Mouse (Mus musculus) thymus, postnatal 36 days (tissue): ENCODE measurements around the gene Dusp7.
A peak's percentile ranks its signal among the peaks of the same experiment; 100 is the strongest.

Source experiments
- DNase-seq, 2 experiments: peaks; one replicate each; pipeline ENCODE4 v3.0.0; 2022; ENCODE audit warnings: mixed read lengths in 2 of 2

The Dusp7 gene

GRCm38 (mm10) chr9:106392828-106393527 lies 24.5 kb downstream of the Dusp7 start:
- DNase-seq: no peak

DNA sequence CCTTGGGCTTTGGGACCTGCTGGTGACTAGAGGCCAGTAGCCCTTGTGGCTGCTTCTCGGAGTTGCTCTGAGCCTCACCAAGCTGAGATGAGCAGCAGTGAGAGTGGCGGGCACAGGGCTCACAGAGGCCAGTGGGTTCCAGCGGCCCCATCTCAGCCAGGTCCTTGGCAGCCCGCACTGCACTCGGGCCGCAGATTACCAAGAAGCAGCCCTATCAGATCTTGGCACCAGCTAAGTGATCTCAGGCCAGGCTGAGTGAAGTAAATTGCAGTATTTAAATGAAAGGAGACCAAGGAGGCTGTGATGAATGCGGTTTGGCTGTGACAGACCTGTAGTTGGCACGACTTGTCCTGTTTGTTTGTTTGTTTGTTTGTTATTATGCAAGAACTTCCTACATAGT lies 25.1 kb downstream of the Dusp7 start:
- DNase-seq: no peak

DNA sequence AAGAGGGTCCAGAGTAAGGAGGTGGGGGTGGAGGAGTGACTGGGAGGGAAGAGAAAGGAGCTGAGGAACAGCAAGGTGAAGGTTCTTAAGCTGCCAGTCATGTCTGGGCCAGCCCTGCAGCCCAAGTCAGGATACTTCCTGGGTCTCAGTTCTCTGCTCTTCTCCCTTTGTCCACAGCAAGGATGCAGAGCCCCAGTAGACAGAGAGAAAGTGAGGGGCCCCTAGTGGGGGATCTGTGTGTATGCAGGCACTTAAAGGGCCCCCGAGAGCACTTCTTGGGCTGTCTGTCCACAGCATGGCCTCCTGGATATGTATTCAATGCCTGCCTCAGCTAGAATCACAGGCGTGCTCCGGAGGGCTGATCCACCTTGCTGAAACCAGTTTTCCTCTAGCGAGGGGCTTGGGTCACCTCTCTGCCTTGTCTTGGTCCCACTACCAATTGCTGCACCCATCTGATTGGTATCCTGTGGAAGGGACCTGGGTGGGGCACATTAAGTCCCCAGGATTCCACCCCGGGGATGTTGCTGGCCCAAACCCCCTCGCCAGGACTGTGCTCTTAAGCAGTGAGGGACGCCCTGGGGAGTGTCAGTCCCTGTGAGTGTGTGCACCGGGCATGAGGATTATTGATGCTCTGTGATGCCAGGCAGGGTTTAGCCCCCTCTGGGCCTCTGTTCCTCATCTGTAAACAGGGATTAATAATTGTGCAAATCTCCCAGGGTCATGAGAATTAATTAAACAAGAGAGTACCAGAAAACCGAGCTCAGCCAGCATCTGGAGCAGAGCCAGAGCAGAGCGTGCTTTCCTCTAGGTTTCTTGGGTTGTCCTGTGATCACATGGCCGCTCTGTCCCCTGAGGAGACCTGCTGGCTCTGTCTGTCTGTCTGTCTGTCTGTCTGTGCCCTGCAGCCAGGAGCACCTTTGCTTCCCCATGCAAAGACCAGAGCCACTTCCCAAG lies 26.5 kb downstream of the Dusp7 start:
- DNase-seq: peak; percentile 35 to 45

- no peak for DNase-seq
Observed at GRCm38 (mm10) chr9:106397733-106398132, 29.3 kb downstream of the Dusp7 start.

DNA sequence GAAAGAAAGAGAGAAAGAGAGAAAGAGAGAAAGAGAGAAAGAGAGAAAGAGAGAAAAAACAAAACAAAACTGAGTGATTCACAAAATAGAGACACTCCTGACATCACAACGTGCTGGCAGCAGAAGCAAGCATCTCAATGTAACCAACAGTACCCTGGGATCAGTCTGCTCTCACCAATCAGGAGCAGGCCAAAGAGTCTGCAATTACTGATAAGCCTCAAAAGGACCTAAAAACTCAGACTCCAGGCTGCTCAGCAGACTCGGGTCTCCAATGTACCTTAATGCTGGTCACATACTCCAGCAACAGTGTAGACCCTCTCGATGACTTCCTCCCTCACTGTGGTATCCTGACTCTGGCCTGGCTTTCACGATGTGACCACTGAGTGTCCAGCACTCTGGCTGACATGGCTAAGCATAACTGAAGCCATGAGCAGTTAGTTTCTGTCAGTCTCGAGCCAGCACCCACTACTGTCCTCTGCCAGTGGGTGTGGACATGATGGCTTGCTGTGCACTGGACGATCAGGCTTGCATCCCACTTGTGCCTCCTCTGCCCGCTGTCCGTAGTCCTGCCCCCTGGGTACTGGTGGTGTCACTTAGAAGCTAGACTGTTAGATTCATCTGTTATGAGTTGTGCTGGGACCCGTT lies 30.4 kb downstream of the Dusp7 start:
- no peak for DNase-seq

- no peak for DNase-seq
Observed at GRCm38 (mm10) chr9:106399808-106400207, 31.4 kb downstream of the Dusp7 start.

- no peak for DNase-seq
Observed at GRCm38 (mm10) chr9:106402149-106402548, 33.7 kb downstream of the Dusp7 start.

DNA sequence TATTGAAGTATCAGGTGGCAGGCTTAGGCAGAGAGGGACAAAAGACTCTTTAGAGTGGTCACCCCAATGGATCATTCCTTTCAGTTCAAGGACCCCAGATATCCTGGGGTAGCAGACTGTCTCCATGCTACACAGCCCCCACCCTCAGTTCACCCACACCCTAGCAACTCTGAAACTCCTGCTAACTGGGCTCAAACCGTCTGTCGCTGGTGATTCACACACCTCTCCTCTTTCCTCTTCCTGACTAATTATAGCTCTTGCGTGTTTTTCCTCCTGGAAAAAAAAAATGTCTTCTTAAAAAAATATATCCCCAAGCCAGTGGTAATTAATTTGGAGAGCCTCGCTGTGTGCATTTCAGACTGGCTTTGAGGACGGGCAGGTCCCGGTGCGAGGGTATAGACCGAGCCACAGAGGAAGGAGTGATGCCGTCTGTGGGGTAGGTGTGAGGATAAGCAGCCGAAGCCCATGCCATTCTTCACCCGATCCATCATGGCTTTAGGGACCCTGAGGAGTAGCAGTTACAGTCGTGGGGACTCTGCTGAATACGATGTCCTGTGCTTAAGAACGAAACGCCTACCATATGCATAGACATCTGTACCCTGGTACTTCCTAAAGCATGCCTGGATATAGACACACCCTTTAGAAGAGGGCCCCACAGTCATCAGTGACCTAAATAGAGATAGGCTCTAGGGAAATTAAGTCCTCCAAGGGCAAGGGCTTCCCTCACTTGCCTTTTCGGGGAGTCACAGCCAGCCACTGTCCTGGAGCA lies 34.4 kb downstream of the Dusp7 start:
- no peak for DNase-seq

DNA sequence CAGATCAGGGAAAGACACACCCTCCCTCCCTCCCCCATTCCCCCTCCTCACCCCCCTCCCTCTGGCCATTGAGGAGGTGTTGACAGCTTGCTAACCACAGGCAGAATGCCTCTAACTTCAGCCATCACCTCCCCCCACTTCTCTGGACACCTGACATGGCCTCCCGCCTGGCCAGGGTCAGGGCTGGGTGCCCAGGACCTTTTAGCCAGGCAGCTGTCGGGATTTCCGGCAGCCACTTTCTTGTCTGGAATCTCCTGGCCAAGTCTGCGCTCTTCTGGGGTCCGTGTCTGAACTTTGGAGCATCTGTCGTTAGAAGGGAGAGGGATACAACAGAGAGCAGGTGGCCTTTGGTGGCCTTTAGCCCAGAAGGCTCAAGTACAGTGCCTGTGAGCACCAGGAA lies 36.8 kb downstream of the Dusp7 start:
- no peak for DNase-seq

- no peak for DNase-seq
Observed at GRCm38 (mm10) chr9:106406443-106407078, 38.1 kb downstream of the Dusp7 start.

DNA sequence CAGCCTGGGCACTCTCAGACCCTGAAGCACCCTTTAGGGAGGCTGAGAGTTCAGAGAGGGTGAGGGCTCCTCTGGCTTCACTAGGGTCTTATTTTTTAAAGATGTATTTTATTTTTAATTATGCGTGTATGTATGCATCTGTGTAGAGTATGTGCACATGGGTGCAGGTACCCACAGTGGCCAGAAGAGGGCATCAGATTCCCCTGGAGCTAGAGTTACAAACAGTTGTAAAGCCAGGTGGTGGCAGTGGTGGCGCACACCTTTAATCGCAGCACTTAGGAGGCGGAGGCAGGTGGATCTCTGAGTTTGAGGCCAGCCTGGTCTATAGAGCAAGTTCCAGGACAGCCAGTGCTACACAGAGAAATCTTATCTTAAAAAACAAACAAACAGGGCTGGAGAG lies 40.7 kb downstream of the Dusp7 start:
- no peak for DNase-seq

- DNase-seq: no peak
Observed at GRCm38 (mm10) chr9:106410086-106410650, 41.7 kb downstream of the Dusp7 start.

DNA sequence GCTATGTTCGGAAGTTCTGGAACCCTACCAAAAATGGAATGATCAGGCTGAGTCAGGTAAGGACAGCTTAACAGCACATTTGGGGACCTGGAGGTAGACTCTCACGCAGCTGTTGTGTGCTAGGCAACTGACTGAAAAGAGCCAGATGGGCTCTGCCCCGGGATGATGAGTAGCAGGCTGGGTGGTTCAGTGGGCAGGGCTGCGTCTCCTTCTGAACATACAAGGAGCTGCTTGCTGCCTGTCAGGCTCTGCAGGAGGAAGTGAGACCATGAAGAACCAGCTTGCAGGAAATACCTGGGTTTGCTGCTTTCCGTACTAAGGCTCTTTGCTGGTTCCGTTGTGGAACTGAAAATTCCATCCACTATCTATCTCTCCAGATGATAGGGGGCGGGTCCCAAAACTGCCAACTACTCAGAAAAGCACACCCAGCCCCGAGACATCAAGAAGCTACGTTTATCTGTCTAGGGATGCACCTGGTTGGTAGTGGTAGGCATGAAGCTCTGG lies 42.7 kb downstream of the Dusp7 start:
- no peak for DNase-seq

DNA sequence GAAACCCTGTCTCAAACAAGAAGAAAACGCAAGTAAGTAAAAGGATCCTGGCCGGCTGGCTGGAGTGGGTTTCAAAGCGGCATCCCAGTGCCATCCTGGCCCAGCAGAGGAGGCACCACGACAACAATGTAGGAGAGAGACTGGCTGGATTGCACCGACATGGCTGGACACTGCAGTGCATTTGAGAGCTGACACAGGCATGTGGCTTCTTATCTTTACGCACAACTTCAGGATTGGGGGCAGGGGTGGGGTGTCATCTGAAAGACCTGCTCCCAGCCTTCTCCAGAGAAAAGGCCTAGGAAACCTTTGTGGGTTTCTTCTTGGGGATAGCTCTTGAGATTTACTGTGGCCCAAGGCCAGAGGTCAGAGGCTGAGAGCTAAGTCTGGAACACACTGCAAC lies 43.3 kb downstream of the Dusp7 start:
- DNase-seq: no peak

GRCm38 (mm10) chr9:106412210-106412609 lies 43.8 kb downstream of the Dusp7 start:
- DNase-seq: no peak

DNA sequence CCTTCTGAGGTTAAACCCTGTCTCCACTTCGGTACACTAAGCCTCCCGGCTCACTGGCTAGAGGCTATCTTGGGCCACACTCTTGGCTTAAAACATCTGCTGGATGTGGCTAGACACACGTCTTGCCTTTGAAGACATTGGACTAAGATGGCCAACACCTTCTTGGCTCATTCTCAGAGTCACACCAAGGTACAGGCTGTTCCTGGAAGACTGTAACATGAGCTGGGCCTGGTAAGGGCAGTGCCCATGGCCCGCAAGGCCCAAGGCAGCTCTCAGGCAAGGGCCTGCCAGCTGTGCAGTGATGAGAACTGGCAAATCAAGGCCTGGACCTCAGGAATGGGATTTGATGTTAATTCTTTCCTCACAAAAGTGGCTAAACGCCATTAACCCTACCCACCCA lies 45.2 kb downstream of the Dusp7 start:
- DNase-seq: no peak

DNA sequence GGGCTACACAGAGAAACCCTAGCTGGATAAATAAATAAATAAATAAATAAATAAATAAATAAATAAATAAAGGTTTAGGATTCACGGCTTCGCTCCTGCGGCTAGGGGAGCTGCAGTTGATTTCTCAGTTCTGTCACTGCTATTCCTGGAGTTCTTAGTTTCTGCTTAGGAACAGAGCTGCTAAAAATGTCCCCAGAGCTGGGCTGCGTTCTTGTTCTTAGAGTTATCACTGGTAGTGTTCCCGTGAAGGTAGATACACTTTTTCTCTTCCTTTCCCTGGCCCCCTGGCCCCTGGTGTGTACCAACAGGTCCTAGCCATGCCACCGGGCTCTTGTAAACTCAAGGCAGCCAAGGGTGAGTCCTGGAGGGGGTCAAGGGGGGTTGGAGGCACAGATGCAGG lies 48.4 kb downstream of the Dusp7 start:
- DNase-seq: no peak

DNA sequence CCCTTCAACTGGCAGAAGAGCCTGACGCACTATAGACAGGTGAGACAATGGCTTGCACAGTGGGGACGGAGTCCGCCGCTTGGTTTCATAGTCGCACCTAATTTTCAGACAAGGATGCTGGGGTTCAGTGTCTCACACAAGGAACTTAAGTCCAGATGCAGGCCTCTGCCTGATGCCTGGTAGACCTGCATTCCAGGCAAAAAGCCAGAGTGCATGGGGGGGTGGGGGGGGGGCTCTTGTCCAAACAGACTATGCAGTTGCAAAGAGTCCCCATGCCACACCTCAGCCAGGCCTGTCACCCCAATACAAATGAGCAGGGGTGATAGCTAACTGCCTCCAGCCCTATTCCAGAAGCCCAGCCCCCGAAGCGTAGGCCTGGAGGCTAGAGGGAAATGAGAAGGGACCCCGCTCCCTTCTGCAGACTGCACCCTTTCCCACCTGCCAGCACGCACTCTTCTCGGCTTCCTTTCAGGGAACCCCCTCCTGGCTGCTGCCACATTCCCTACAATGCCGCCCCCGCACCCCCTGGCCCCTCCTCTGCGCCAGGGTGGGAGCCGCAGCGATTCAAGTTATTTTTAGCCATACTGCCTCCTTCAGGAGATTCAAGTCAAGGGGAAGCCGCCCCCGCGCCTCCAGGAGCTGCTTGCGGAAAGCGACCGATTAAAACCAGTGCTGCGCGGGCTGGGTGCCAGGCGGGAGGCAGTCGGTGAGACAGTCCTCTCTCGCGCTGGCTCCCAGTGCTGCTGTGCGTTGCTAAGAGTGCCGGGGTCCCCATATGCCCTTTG lies 49.6 kb downstream of the Dusp7 start:
- peak; percentile 53 to 64 for DNase-seq

- no peak for DNase-seq
Observed at GRCm38 (mm10) chr9:106420608-106421007, 52.2 kb downstream of the Dusp7 start.

DNA sequence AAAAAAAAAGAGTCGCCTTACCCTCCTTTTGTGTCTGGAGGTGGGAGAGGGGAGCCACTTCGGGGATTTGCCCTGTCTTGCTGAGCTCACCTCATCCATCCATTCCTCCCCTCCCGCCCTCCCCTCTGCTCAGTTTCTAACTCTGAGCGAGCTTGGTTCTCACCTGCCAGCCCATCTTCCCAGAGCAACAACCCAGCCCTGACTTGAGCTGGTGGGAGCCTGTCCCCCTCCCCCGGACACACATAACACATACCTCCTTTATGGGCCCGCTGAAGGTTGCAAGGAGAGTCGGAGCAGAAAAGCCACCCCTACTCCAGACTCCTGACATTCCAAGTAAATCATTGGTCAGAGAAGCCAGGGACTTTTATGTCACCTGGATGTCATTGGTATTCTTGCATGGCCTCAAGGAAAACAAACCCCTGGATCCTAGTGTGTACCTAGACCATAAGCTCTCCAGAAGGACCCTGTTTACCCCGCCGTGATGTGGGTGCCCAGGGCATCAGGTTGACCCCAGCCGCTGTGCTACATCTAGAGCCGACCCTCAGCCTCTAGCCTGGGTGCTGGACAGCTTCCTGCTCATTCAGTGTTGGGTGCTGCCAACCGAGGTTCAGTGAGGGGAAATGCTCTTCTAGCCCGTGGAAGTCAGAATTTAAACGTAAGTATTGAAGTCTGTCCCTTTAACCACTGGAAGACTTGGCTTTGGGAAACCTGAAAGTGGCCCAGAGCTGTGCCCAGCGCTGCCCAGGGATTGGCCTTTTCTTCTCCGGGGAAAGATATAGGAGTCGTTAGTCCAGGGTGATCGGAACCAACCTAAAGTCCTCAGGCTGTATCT lies 52.8 kb downstream of the Dusp7 start:
- no peak for DNase-seq
